Mouse (Mus musculus) midbrain, embryonic 16.5 days (tissue): ENCODE measurements at regions not wholly inside any gene's neighbourhood (a gene's known extent, or its start where the extent isn't known, plus 50 kb on each side); places are given as distances from the start of the nearest gene placed in this dataset.

ENCODE experiments used
- ATAC-seq: fragments of 200-750 bp; cut with Nextera tagmentation; 2 replicates; pipeline ENCODE4 v1.8.0; 2017; ENCODE audit warnings: moderate TSS enrichment
- H3K27ac ChIP-seq: fragments of 300-500 bp; sonication (generic); 2 replicates; pipeline ENCODE4 v1.5.1; 2014; ENCODE audit warnings: mild to moderate bottlenecking, low read length, mixed read lengths
- H3K27me3 ChIP-seq: fragments of 300-500 bp; sonication (generic); 2 replicates; pipeline ENCODE4 v1.6.1; 2014; ENCODE audit warnings: low read depth, low read length, mixed read lengths; ENCODE audit not compliant: control insufficient read depth, insufficient read depth
- H3K36me3 ChIP-seq: fragments of 300-500 bp; sonication (generic); 2 replicates; pipeline ENCODE4 v1.6.1; 2014; ENCODE audit warnings: mild to moderate bottlenecking, low read length, moderate library complexity, mixed read lengths; ENCODE audit not compliant: control insufficient read depth, insufficient read depth
- H3K4me1 ChIP-seq: fragments of 300-500 bp; sonication (generic); 2 replicates; pipeline ENCODE4 v1.6.1; 2014; ENCODE audit warnings: mild to moderate bottlenecking, low read length, mixed read lengths; ENCODE audit not compliant: control insufficient read depth, insufficient read depth
- H3K4me2 ChIP-seq: fragments of 300-500 bp; sonication (generic); 2 replicates; pipeline ENCODE4 v1.6.1; 2014; ENCODE audit warnings: mild to moderate bottlenecking, low read length, mixed read lengths
- H3K4me3 ChIP-seq: fragments of 300-500 bp; sonication (generic); 2 replicates; pipeline ENCODE4 v1.5.1; 2014; ENCODE audit warnings: low read depth, mild to moderate bottlenecking, low read length, moderate library complexity, mixed read lengths
- H3K9ac ChIP-seq: fragments of 300-500 bp; sonication (generic); 2 replicates; pipeline ENCODE4 v1.6.1; 2014; ENCODE audit warnings: low read depth, low read length, mixed read lengths
- H3K9me3 ChIP-seq: fragments of 300-500 bp; sonication (generic); replicated peaks from 2 replicates; pipeline ENCODE4 v1.6.1; 2014; ENCODE audit warnings: mild to moderate bottlenecking, low read length, mixed read lengths; ENCODE audit not compliant: control insufficient read depth, poor library complexity, severe bottlenecking
- WGBS: fragments of 180-500 bp; shearing (Covaris S2); extraction: QIAGEN DNeasy Blood & Tissue Kit; methylation state at CpG from one replicate; pipeline ENCODE4 v1.1.7; 2014; 5-methylcytosine and 5-hydroxymethylcytosine counted together

- no peaks in the 10 kb centered on the region for H3K9me3 ChIP-seq
- no peak overlapping the region for H3K4me3 ChIP-seq
- WGBS: 78% methylated on average over 6 of the region's 6 CpGs
- no peaks in the 10 kb centered on the region for H3K27me3 ChIP-seq
- H3K36me3 ChIP-seq: no peaks in the 10 kb centered on the region
- no peak overlapping the region for H3K9ac ChIP-seq
- no peak overlapping the region for H3K27ac ChIP-seq
- no peaks in the 10 kb centered on the region for H3K4me1 ChIP-seq
- no peak for ATAC-seq
- H3K4me2 ChIP-seq: no peak overlapping the region
Observed at GRCm38 (mm10) chr5:91751168-91751567, 211.7 kb downstream of the Rchy1 start.

- Histone ChIP-seq H3K27me3 (no peaks in the 10 kb centered on the region), H3K9ac (no peak overlapping the region), H3K27ac (no peak overlapping the region), H3K4me1 (no peaks in the 10 kb centered on the region), H3K4me3 (no peak overlapping the region), H3K4me2 (no peak overlapping the region), H3K36me3 (no peaks in the 10 kb centered on the region), H3K9me3 (no peaks in the 10 kb centered on the region)
- no peak for ATAC-seq
- WGBS: 72% methylated on average over 5 of the region's 5 CpGs
Observed at GRCm38 (mm10) chr5:91746077-91746476, 216.8 kb downstream of the Rchy1 start.

- H3K4me2 ChIP-seq: no peak overlapping the region
- no peaks in the 10 kb centered on the region for H3K36me3 ChIP-seq
- no peak overlapping the region for H3K27ac ChIP-seq
- H3K9ac ChIP-seq: no peak overlapping the region
- ATAC-seq: no peak
- H3K9me3 ChIP-seq: no peaks in the 10 kb centered on the region
- H3K4me3 ChIP-seq: no peak overlapping the region
- H3K4me1 ChIP-seq: no peaks in the 10 kb centered on the region
- no peaks in the 10 kb centered on the region for H3K27me3 ChIP-seq
Observed at GRCm38 (mm10) chr5:91744389-91744788, 218.5 kb downstream of the Rchy1 start.

- Histone ChIP-seq H3K27me3 (no peaks in the 10 kb centered on the region), H3K9ac (no peak overlapping the region), H3K36me3 (no peaks in the 10 kb centered on the region), H3K4me1 (no peaks in the 10 kb centered on the region), H3K4me3 (no peak overlapping the region), H3K27ac (no peak overlapping the region), H3K9me3 (no peaks in the 10 kb centered on the region), H3K4me2 (no peak overlapping the region)
- no peak for ATAC-seq
- 40% methylated on average over 4 of the region's 4 CpGs for WGBS
Observed at GRCm38 (mm10) chr5:91740159-91740537, 222.7 kb downstream of the Rchy1 start.

GRCm38 (mm10) chr5:91739433-91740158, 222.2 kb downstream of the Parm1 start:
- ATAC-seq: no peak
- H3K27ac ChIP-seq: no peak overlapping the region
- no peak overlapping the region for H3K4me3 ChIP-seq
- H3K36me3 ChIP-seq: no peaks in the 10 kb centered on the region
- no peaks in the 10 kb centered on the region for H3K4me1 ChIP-seq
- H3K4me2 ChIP-seq: no peak overlapping the region
- H3K9me3 ChIP-seq: no peaks in the 10 kb centered on the region
- WGBS: 78% methylated on average over 16 of the region's 16 CpGs
- no peak overlapping the region for H3K9ac ChIP-seq
- H3K27me3 ChIP-seq: no peaks in the 10 kb centered on the region

GRCm38 (mm10) chr5:91732002-91732401, 214.6 kb downstream of the Parm1 start:
- H3K4me2 ChIP-seq: no peak overlapping the region
- no peak overlapping the region for H3K27ac ChIP-seq
- no peak for ATAC-seq
- H3K27me3 ChIP-seq: peaks cover 2% of the 10 kb centered on the region
- H3K9me3 ChIP-seq: no peaks in the 10 kb centered on the region
- H3K4me3 ChIP-seq: no peak overlapping the region
- H3K4me1 ChIP-seq: no peaks in the 10 kb centered on the region
- WGBS: 88% methylated on average over 5 of the region's 5 CpGs
- no peaks in the 10 kb centered on the region for H3K36me3 ChIP-seq
- H3K9ac ChIP-seq: no peak overlapping the region

- H3K9ac ChIP-seq: no peak overlapping the region
- peaks cover 9% of the 10 kb centered on the region for H3K27me3 ChIP-seq
- ATAC-seq: no peak
- H3K4me2 ChIP-seq: no peak overlapping the region
- H3K4me3 ChIP-seq: no peak overlapping the region
- H3K9me3 ChIP-seq: no peaks in the 10 kb centered on the region
- H3K4me1 ChIP-seq: no peaks in the 10 kb centered on the region
- 76% methylated on average over 5 of the region's 5 CpGs for WGBS
- no peak overlapping the region for H3K27ac ChIP-seq
- H3K36me3 ChIP-seq: no peaks in the 10 kb centered on the region
Observed at GRCm38 (mm10) chr5:91731155-91731554, 213.7 kb downstream of the Parm1 start.

- Histone ChIP-seq H3K36me3 (no peaks in the 10 kb centered on the region), H3K4me1 (no peaks in the 10 kb centered on the region), H3K9ac (no peak overlapping the region), H3K4me3 (no peak overlapping the region), H3K9me3 (no peaks in the 10 kb centered on the region), H3K27me3 (peaks cover 13% of the 10 kb centered on the region), H3K4me2 (no peak overlapping the region), H3K27ac (no peak overlapping the region)
- ATAC-seq: no peak
- WGBS: 24% methylated on average over 2 of the region's 3 CpGs
Observed at GRCm38 (mm10) chr5:91729868-91730267, 212.5 kb downstream of the Parm1 start.

- ATAC-seq: no peak
- Histone ChIP-seq H3K27me3 (peaks cover 15% of the 10 kb centered on the region), H3K27ac (no peak overlapping the region), H3K4me3 (no peak overlapping the region), H3K9me3 (no peaks in the 10 kb centered on the region), H3K4me2 (no peak overlapping the region), H3K4me1 (no peaks in the 10 kb centered on the region), H3K36me3 (no peaks in the 10 kb centered on the region), H3K9ac (no peak overlapping the region)
- 28% methylated on average over 4 of the region's 4 CpGs for WGBS
Observed at GRCm38 (mm10) chr5:91729415-91729814, 212.0 kb downstream of the Parm1 start.
